Mouse (Mus musculus) kidney, postnatal 0 days (tissue): ENCODE measurements around the gene Hoxb6. TPM values are rescaled to one million over a fixed set of nuclear protein-coding genes. Genes with fewer than 3 reads are reported as not detected.

Experiments used
- ATAC-seq: fragments of 200-750 bp; cut with Nextera tagmentation; replicated peaks from 2 replicates; pipeline ENCODE4 v1.8.0; 2017; ENCODE audit warnings: low read depth, moderate number of reproducible peaks, moderate TSS enrichment, moderate library complexity; ENCODE audit not compliant: low FRiP score
- DNase-seq: peaks from one replicate; pipeline ENCODE4 v3.0.0-alpha.2; 2016; ENCODE audit warnings: low spot score
- H3K27ac ChIP-seq: fragments of 300-500 bp; sonication (generic); 2 replicates; pipeline ENCODE4 v1.5.1; 2014; ENCODE audit warnings: mild to moderate bottlenecking
- H3K27me3 ChIP-seq: fragments of 300-500 bp; sonication (generic); 2 replicates; pipeline ENCODE4 v1.6.1; 2014; ENCODE audit warnings: low read length, mixed read lengths; ENCODE audit not compliant: insufficient read depth
- H3K36me3 ChIP-seq: fragments of 300-500 bp; sonication (generic); 2 replicates; pipeline ENCODE4 v1.6.1; 2014; ENCODE audit warnings: low read length, mixed read lengths; ENCODE audit not compliant: insufficient read depth
- H3K4me1 ChIP-seq: fragments of 300-500 bp; sonication (generic); replicated peaks from 2 replicates; pipeline ENCODE4 v1.6.1; 2014; ENCODE audit warnings: antibody characterized with exemption, low read length, mixed read lengths; ENCODE audit not compliant: insufficient read depth
- H3K4me2 ChIP-seq: fragments of 300-500 bp; sonication (generic); 2 replicates; pipeline ENCODE4 v1.6.1; 2014; ENCODE audit warnings: mild to moderate bottlenecking, low read length, moderate library complexity, mixed read lengths
- H3K4me3 ChIP-seq: fragments of 300-500 bp; sonication (generic); replicated peaks from 2 replicates; pipeline ENCODE4 v1.5.1; 2014; ENCODE audit warnings: low read depth, low read length
- H3K9ac ChIP-seq: fragments of 300-500 bp; sonication (generic); 2 replicates; pipeline ENCODE4 v1.6.1; 2014; ENCODE audit warnings: low read depth, low read length
- H3K9me3 ChIP-seq: fragments of 300-500 bp; sonication (generic); replicated peaks from 2 replicates; pipeline ENCODE4 v1.6.1; 2016; ENCODE audit warnings: low read length, inconsistent platforms, mixed read lengths
- CTCF ChIP-seq: IDR thresholded peaks from 2 replicates; pipeline ENCODE4 v1.5.1; 2016; ENCODE audit warnings: antibody characterized with exemption, low read depth, mild to moderate bottlenecking, moderate library complexity
- WGBS: fragments of 180-500 bp; shearing (Covaris S2); extraction: QIAGEN DNeasy Blood & Tissue Kit; methylation state at CpG from one replicate; pipeline ENCODE4 v1.1.7; 2014; 5-methylcytosine and 5-hydroxymethylcytosine counted together
- polyA plus RNA-seq: library from polyadenylated mRNA; unstranded; fragments of >200 nt; fragmentation: Nextera tagmentation; extraction: Ambion mirVana; gene quantifications from 2 replicates; pipeline ENCODE4 v1.2.1, GENCODE M21; 2015

The Hoxb6 gene
- polyA plus RNA-seq, 1 experiment from 2014 or later, result 45.0 TPM

- Histone ChIP-seq H3K36me3 (peaks cover 13% of the 10 kb centered on the region; the same call in 1 of the 2 replicates), H3K4me2 (peak overlapping the region; percentile 96), H3K4me1 (peaks cover 44% of the 10 kb centered on the region), H3K27me3 (no peaks in the 10 kb centered on the region), H3K4me3 (peak overlapping the region; percentile 22), H3K27ac (peak overlapping the region; percentile 99), H3K9ac (peak overlapping the region; percentile 88), H3K9me3 (no peaks in the 10 kb centered on the region)
- 16% methylated on average over 5 of the region's 5 CpGs for WGBS
- TF ChIP-seq CTCF, result no peak
- ATAC-seq, result no peak
- DNase-seq, result no peak
These were observed 29.6 kb downstream of the Hoxb6 start for GRCm38 (mm10) chr11:96321846-96322245.

- H3K9ac ChIP-seq, result peak overlapping the region; percentile 88
- H3K27me3 ChIP-seq, result no peaks in the 10 kb centered on the region
- DNase-seq (no peak), ATAC-seq (no peak)
- peak overlapping the region; percentile 22 for H3K4me3 ChIP-seq
- peaks cover 52% of the 10 kb centered on the region for H3K4me1 ChIP-seq
- peak overlapping the region; percentile 99 for H3K27ac ChIP-seq
- TF ChIP-seq CTCF, result no peak
- no peaks in the 10 kb centered on the region for H3K9me3 ChIP-seq
- peak overlapping the region; percentile 96 for H3K4me2 ChIP-seq
- peaks cover 13% of the 10 kb centered on the region; the same call in 1 of the 2 replicates for H3K36me3 ChIP-seq
- WGBS, result 41% methylated on average over 6 of the region's 6 CpGs
These were observed 30.5 kb downstream of the Hoxb6 start for GRCm38 (mm10) chr11:96322738-96323137.

- Histone ChIP-seq H3K4me3 (peak within 1 kb of the TSS; percentile 22), H3K9me3 (no peaks in the 10 kb centered on the region), H3K27ac (peak within 1 kb of the TSS; percentile 99), H3K4me2 (peak within 1 kb of the TSS; percentile 96), H3K27me3 (no peaks in the 10 kb centered on the region), H3K36me3 (peaks cover 13% of the 10 kb centered on the region; the same call in 1 of the 2 replicates), H3K4me1 (peaks cover 50% of the 10 kb centered on the region), H3K9ac (peak within 1 kb of the TSS; percentile 88)
- ATAC-seq (no peak), DNase-seq (no peak)
- WGBS, result 24% methylated on average over 10 of the region's 10 CpGs
- no peak for TF ChIP-seq CTCF
These were observed 30.9 kb downstream of the Hoxb6 start, which contains the start of gene Hoxb3 for GRCm38 (mm10) chr11:96323154-96323553. Gene Hoxb3 (plus strand): TSS chr11:96323326.

GRCm38 (mm10) chr11:96324125-96324524 is 31.8 kb downstream of the Hoxb6 start:
- peak overlapping the region; percentile 88 for H3K9ac ChIP-seq
- WGBS, result 13% methylated on average over 5 of the region's 5 CpGs
- no peaks in the 10 kb centered on the region for H3K27me3 ChIP-seq
- H3K36me3 ChIP-seq, result peaks cover 13% of the 10 kb centered on the region; the same call in 1 of the 2 replicates
- H3K4me1 ChIP-seq, result peaks cover 54% of the 10 kb centered on the region
- no peak for DNase-seq
- H3K4me2 ChIP-seq, result peak overlapping the region; percentile 96
- no peaks in the 10 kb centered on the region for H3K9me3 ChIP-seq
- peak overlapping the region; percentile 99 for H3K27ac ChIP-seq
- TF ChIP-seq CTCF, result no peak
- no peak for ATAC-seq
- peak overlapping the region; percentile 7; the same call in 1 of the 2 replicates for H3K4me3 ChIP-seq

GRCm38 (mm10) chr11:96324965-96325364 is 32.7 kb downstream of the Hoxb6 start:
- 0 out of 2 replicates have a peak overlapping the region, but pooled peaks have one; percentile 8 for H3K4me3 ChIP-seq
- no peak for TF ChIP-seq CTCF
- peaks cover 12% of the 10 kb centered on the region; the same call in 1 of the 2 replicates for H3K36me3 ChIP-seq
- H3K4me1 ChIP-seq, result peaks cover 59% of the 10 kb centered on the region
- H3K27ac ChIP-seq, result peak overlapping the region; percentile 99
- peak overlapping the region; percentile 88 for H3K9ac ChIP-seq
- H3K4me2 ChIP-seq, result peak overlapping the region; percentile 96
- 22% methylated on average over 8 of the region's 8 CpGs for WGBS
- H3K27me3 ChIP-seq, result no peaks in the 10 kb centered on the region
- DNase-seq, result no peak
- no peak for ATAC-seq
- no peaks in the 10 kb centered on the region for H3K9me3 ChIP-seq

GRCm38 (mm10) chr11:96325747-96326212 is 33.5 kb downstream of the Hoxb6 start:
- Histone ChIP-seq H3K27me3 (no peaks in the 10 kb centered on the region), H3K4me1 (peaks cover 67% of the 10 kb centered on the region), H3K4me2 (peak overlapping the region; percentile 96), H3K27ac (peak overlapping the region; percentile 99), H3K4me3 (peak overlapping the region; percentile 8), H3K36me3 (peaks cover 12% of the 10 kb centered on the region; the same call in 1 of the 2 replicates), H3K9me3 (no peaks in the 10 kb centered on the region), H3K9ac (peak overlapping the region; percentile 88)
- TF ChIP-seq CTCF, result no peak
- no peak for ATAC-seq
- peak; percentile 83 for DNase-seq
- 21% methylated on average over 22 of the region's 22 CpGs for WGBS

- Histone ChIP-seq H3K4me1 (peaks cover 74% of the 10 kb centered on the region), H3K9ac (peak overlapping the region; percentile 88), H3K36me3 (peaks cover 12% of the 10 kb centered on the region; the same call in 1 of the 2 replicates), H3K4me3 (peak overlapping the region; percentile 8; the same call in 1 of the 2 replicates), H3K4me2 (peak overlapping the region; percentile 96), H3K27me3 (no peaks in the 10 kb centered on the region), H3K27ac (peak overlapping the region; percentile 99), H3K9me3 (no peaks in the 10 kb centered on the region)
- 33% methylated on average over 12 of the region's 12 CpGs for WGBS
- TF ChIP-seq CTCF, result no peak
- DNase-seq, result no peak
- ATAC-seq, result no peak
These were observed 34.4 kb downstream of the Hoxb6 start for GRCm38 (mm10) chr11:96326705-96327104.
